Mouse (Mus musculus): ENCODE data around the gene Foxd1.

The Foxd1 gene

DNA sequence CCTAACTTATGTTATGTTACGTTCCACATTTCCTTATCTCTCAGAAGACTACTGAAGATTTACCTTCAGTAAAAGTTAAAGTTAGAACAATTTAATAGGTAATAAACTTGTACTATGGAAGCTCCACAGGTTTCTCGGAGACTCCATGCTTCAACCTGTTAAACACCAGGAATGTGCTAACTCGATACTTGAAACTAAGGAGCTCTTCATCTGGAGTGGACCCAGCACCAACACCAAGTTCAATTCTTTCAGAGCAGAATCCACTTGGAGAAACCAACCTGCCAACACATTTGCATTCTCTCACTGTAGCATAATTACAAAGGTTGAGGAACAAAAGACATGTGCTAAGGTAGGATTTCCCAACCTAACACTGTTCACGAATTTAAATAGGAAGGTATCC, 38.9 kb upstream of the Foxd1 start:
- TF ChIP-seq NANOG (IDR thresholded peaks at IDR 0.05; ENCODE audit: borderline replicate concordance, low read length) (no peak), POU5F1 (IDR thresholded peaks at IDR 0.05; ENCODE audit: borderline replicate concordance, low read length) (no peak), CTCF (conservative IDR thresholded peaks at IDR 0.05; ENCODE audit: low read length) (no peak)
- Histone ChIP-seq H3K9me3 (ENCODE audit: low read length) (no peaks in the 10 kb centered on the region), H3K27me3 (ENCODE audit: insufficient read depth, low read length) (no peaks in the 10 kb centered on the region), H3K36me3 (ENCODE audit: insufficient read depth, low read length) (peaks cover 52% of the 10 kb centered on the region), H3K4me1 (replicated peaks; ENCODE audit: low read depth, low read length) (peaks cover 61% of the 10 kb centered on the region), H3K4me3 (replicated peaks; ENCODE audit: low read length) (peak overlapping the region; percentile 92)

DNA sequence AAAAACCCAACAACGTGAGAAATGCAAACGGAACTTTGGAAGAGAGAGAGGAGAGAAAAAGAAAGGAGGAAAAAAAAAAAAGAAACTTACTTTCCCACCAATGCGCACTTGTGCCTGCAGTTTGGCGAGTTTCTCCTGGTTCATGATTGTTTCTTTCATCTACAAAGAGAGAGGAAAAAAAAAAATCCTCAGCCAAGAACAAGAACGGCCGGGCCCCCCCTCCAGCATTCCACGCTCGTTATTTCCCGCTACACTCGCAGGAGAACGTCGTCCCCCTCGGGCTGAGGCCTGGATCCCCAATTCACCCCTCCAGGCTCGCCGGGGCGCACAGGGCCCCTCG, 37.9 kb upstream of the Foxd1 start:
- Histone ChIP-seq H3K4me3 (replicated peaks; ENCODE audit: low read length) (peak overlapping the region; percentile 92), H3K27me3 (ENCODE audit: insufficient read depth, low read length) (no peaks in the 10 kb centered on the region), H3K4me1 (replicated peaks; ENCODE audit: low read depth, low read length) (peaks cover 53% of the 10 kb centered on the region), H3K36me3 (ENCODE audit: insufficient read depth, low read length) (peaks cover 42% of the 10 kb centered on the region), H3K9me3 (ENCODE audit: low read length) (no peaks in the 10 kb centered on the region)
- TF ChIP-seq POU5F1 (IDR thresholded peaks at IDR 0.05; ENCODE audit: borderline replicate concordance, low read length) (no peak), NANOG (IDR thresholded peaks at IDR 0.05; ENCODE audit: borderline replicate concordance, low read length) (no peak), CTCF (conservative IDR thresholded peaks at IDR 0.05; ENCODE audit: low read length) (no peak)

DNA sequence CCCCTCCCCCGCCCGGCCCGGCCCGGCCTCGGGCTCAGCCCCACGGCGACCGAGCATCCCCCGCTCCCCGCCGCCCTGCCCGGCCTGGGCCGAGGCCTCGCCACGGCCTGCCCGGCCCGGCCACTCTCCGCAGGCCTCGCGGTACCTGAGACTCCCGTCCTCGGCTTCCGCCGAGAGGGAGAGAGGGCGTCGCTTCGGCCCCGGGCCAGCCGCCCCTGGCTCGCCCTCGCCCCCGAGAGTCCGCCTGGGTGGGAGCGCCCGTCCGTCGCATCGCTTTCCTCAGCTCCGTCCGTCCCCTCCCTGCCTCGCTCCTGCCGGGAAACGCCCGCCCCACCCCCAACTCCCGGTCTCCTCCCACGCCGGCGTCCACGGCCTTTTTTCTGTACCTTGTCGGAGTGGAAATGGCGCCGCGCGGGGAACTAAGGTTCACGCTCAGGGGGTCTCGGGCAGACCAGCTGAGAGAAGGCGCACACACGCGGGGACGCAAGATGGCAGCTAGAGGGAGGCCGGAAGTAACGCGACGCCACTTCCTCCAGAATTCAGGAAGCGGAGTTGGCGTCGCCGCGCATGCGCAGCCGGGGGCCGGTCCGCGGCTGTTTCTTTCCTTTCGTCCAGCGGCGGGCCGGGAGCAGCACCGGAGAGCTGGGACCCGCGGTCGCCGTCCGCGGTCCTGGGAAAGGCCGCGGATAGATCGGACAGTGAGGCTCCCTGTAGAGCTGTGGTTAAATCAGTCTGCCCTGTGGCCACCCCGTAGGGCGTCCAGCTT, 37.4 kb upstream of the Foxd1 start, which contains the start of gene Btf3:
TSS of gene Btf3 (minus strand) at position 527 of the 766 bp plus-strand sequence.
- peaks cover 47% of the 10 kb centered on the region for H3K4me1 ChIP-seq (replicated peaks; ENCODE audit: low read depth, low read length)
- no peaks in the 10 kb centered on the region for H3K9me3 ChIP-seq (ENCODE audit: low read length)
- no peak for TF ChIP-seq NANOG (IDR thresholded peaks at IDR 0.05; ENCODE audit: borderline replicate concordance, low read length)
- no peak for TF ChIP-seq POU5F1 (IDR thresholded peaks at IDR 0.05; ENCODE audit: borderline replicate concordance, low read length)
- TF ChIP-seq CTCF (conservative IDR thresholded peaks at IDR 0.05; ENCODE audit: low read length), result no peak
- peaks cover 37% of the 10 kb centered on the region for H3K36me3 ChIP-seq (ENCODE audit: insufficient read depth, low read length)
- peak within 1 kb of the TSS; percentile 92 for H3K4me3 ChIP-seq (replicated peaks; ENCODE audit: low read length)
- H3K27me3 ChIP-seq (ENCODE audit: insufficient read depth, low read length), result no peaks in the 10 kb centered on the region

DNA sequence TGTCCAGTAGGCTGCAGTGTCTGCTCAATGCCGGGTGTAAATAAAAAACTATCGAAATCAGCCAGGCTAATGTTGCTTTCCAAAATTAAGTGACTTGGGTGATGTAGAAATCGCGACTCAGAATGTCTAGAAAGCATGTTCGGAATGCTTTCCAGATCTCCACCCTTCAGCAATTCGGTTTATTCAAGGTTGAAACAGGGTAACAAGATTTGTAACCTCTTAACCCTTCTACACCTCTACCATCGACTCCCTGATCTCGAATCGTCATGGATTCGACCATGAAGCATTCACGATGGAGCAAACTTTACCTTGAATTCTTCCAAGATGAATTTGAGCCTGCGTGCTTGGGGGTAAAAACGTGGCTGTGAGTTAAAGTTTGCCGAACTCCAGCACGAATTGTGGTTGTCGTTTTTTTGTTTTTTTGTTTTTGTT, 36.8 kb upstream of the Foxd1 start:
- Histone ChIP-seq H3K4me1 (replicated peaks; ENCODE audit: low read depth, low read length) (peaks cover 42% of the 10 kb centered on the region), H3K27me3 (ENCODE audit: insufficient read depth, low read length) (no peaks in the 10 kb centered on the region), H3K4me3 (replicated peaks; ENCODE audit: low read length) (peak overlapping the region; percentile 92), H3K36me3 (ENCODE audit: insufficient read depth, low read length) (peaks cover 31% of the 10 kb centered on the region), H3K9me3 (ENCODE audit: low read length) (no peaks in the 10 kb centered on the region)
- TF ChIP-seq NANOG (IDR thresholded peaks at IDR 0.05; ENCODE audit: borderline replicate concordance, low read length) (no peak), POU5F1 (IDR thresholded peaks at IDR 0.05; ENCODE audit: borderline replicate concordance, low read length) (no peak), CTCF (conservative IDR thresholded peaks at IDR 0.05; ENCODE audit: low read length) (no peak)

DNA sequence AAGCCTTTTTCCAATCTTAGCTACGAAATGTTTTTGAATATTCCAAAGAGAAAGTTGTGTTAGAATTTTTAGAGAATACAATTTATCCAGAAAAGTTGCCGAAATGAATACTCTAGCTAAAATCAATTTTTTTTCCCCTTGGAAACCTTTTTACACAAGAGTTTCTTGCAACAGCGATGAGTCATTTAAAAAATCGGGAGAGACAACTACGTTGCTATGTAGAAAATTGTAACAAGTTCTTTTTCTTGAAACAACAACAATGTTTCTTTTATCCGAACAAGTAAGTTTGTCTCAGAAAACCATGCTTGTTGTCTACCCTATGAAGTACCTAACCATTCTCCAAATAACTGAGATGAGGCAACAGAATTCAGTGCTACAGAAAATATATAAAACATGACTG, 36.1 kb upstream of the Foxd1 start:
- Histone ChIP-seq H3K4me3 (replicated peaks; ENCODE audit: low read length) (peak overlapping the region; percentile 92; the same call in 1 of the 2 replicates), H3K4me1 (replicated peaks; ENCODE audit: low read depth, low read length) (peaks cover 35% of the 10 kb centered on the region), H3K27me3 (ENCODE audit: insufficient read depth, low read length) (no peaks in the 10 kb centered on the region), H3K36me3 (ENCODE audit: insufficient read depth, low read length) (peaks cover 24% of the 10 kb centered on the region), H3K9me3 (ENCODE audit: low read length) (no peaks in the 10 kb centered on the region)
- no peak for TF ChIP-seq CTCF (conservative IDR thresholded peaks at IDR 0.05; ENCODE audit: low read length)
- TF ChIP-seq NANOG (IDR thresholded peaks at IDR 0.05; ENCODE audit: borderline replicate concordance, low read length), result no peak
- TF ChIP-seq POU5F1 (IDR thresholded peaks at IDR 0.05; ENCODE audit: borderline replicate concordance, low read length), result no peak

DNA sequence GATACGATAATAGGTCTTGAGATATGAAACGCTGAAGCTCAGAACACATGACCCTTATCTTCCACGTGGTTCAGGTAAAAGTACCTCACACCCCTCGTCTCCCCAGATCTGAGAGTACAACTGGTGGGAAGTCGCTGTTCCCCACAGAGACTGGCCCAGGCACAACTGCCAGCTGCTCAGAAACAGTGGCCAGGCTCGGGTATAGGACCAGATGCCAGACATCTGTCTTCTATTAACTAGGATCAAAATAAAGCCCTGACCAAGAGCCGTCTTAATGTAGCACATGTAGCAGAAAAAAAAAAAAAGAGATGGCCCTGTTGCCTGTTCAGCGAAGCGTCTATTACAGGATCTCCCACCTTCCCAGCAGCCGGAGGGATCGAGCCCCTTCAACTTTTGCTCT, 29.0 kb upstream of the Foxd1 start:
- no peaks in the 10 kb centered on the region for H3K27me3 ChIP-seq (ENCODE audit: insufficient read depth, low read length)
- no peak overlapping the region for H3K4me3 ChIP-seq (replicated peaks; ENCODE audit: low read length)
- H3K4me1 ChIP-seq (replicated peaks; ENCODE audit: low read depth, low read length), result no peaks in the 10 kb centered on the region
- H3K36me3 ChIP-seq (ENCODE audit: insufficient read depth, low read length), result 0 out of 2 replicates have a peak, but pooled peaks cover 2% of the 10 kb centered on the region
- H3K9me3 ChIP-seq (ENCODE audit: low read length), result peaks cover 29% of the 10 kb centered on the region
- TF ChIP-seq CTCF (conservative IDR thresholded peaks at IDR 0.05; ENCODE audit: low read length) (no peak), POU5F1 (IDR thresholded peaks at IDR 0.05; ENCODE audit: borderline replicate concordance, low read length) (no peak), NANOG (IDR thresholded peaks at IDR 0.05; ENCODE audit: borderline replicate concordance, low read length) (no peak)

DNA sequence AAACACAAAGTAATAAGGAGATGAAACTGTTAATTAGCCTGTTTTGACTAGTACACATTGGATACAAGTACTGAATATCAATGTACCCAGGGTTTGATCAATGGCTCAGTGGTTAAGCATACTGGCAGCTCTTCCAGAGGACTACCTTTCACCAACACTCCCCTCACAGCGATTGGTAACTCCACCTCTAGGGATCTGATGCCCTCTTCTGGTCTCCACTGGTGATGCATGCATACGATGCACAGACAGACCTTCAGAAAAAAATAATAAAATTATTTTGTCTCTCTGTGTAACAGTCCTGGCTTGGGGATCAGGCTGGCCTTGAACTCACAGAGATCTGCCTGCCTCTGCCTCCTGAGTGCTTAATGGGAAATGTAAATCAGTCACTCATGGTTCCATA, 21.9 kb upstream of the Foxd1 start:
- Histone ChIP-seq H3K4me3 (replicated peaks; ENCODE audit: low read length) (no peak overlapping the region), H3K36me3 (ENCODE audit: insufficient read depth, low read length) (no peaks in the 10 kb centered on the region), H3K4me1 (replicated peaks; ENCODE audit: low read depth, low read length) (no peaks in the 10 kb centered on the region), H3K27me3 (ENCODE audit: insufficient read depth, low read length) (no peaks in the 10 kb centered on the region), H3K9me3 (ENCODE audit: low read length) (peaks cover 40% of the 10 kb centered on the region)
- TF ChIP-seq CTCF (conservative IDR thresholded peaks at IDR 0.05; ENCODE audit: low read length), result no peak
- TF ChIP-seq POU5F1 (IDR thresholded peaks at IDR 0.05; ENCODE audit: borderline replicate concordance, low read length), result no peak
- TF ChIP-seq NANOG (IDR thresholded peaks at IDR 0.05; ENCODE audit: borderline replicate concordance, low read length), result no peak

DNA sequence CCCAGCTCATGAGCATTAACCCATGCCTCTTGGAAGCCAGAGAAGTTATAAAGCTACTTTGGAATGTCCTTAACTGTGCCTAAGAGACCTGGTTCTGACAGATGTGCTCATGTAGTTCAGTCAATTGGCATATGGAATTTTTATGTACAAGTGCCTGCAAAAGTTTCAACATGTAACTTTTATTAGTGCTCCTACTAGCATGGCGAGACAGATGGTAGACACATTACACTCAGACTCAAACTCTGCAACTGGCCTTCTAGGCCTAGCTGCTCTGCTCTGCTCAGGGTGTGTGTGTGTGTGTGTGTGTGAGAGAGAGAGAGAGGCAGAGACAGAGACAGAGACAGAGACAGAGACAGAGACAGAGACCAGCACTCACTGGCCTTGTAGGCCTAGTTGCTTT, 17.8 kb upstream of the Foxd1 start:
- TF ChIP-seq CTCF (conservative IDR thresholded peaks at IDR 0.05; ENCODE audit: low read length) (no peak), POU5F1 (IDR thresholded peaks at IDR 0.05; ENCODE audit: borderline replicate concordance, low read length) (no peak), NANOG (IDR thresholded peaks at IDR 0.05; ENCODE audit: borderline replicate concordance, low read length) (no peak)
- H3K36me3 ChIP-seq (ENCODE audit: insufficient read depth, low read length), result no peaks in the 10 kb centered on the region
- no peak overlapping the region for H3K4me3 ChIP-seq (replicated peaks; ENCODE audit: low read length)
- H3K9me3 ChIP-seq (ENCODE audit: low read length), result peaks cover 29% of the 10 kb centered on the region
- no peaks in the 10 kb centered on the region; the same call in 1 of the 2 replicates for H3K27me3 ChIP-seq (ENCODE audit: insufficient read depth, low read length)
- H3K4me1 ChIP-seq (replicated peaks; ENCODE audit: low read depth, low read length), result no peaks in the 10 kb centered on the region

All from E14TG2a.4 (cell line).